ENCODE assay signal across 8 mouse cellular contexts in genomic region chr3:145651029-145651977, GRCm38 (mm10). TPM values are rescaled to one million over a fixed set of nuclear protein-coding genes. Genes with fewer than 3 reads are reported as not detected.
DNase-seq lines count a peak whose midpoint lies in the region; ATAC-seq and TF ChIP-seq lines count a peak whose summit lies in the region.

No protein-coding gene starts in this region.

- no peak overlapping the region for H3K9ac ChIP-seq in forebrain, embryonic 15.5 days (replicated peaks)
- H3K9ac ChIP-seq in lung, postnatal 0 days (replicated peaks; ENCODE audit: low read depth): peak overlapping the region; percentile 12

- peak overlapping the region; percentile 89 for H3K4me3 ChIP-seq in megakaryocyte, embryonic 14.5 days (replicated peaks)
- peak overlapping the region; percentile 51; the same call in 1 of the 2 replicates for H3K4me3 ChIP-seq in forebrain, embryonic 15.5 days
- H3K4me3 ChIP-seq in lung, postnatal 0 days (ENCODE audit: low read depth, low read length): peak overlapping the region; percentile 65

- TF ChIP-seq EP300 in lung, postnatal 0 days (IDR thresholded peaks at IDR 0.05): no peak; the same call in 1 of the 2 replicates

- 0 out of 2 replicates have a peak, but pooled peaks cover 5% of the 10 kb centered on the region for H3K9me3 ChIP-seq in megakaryocyte, embryonic 14.5 days
- no peaks in the 10 kb centered on the region for H3K9me3 ChIP-seq in forebrain, embryonic 15.5 days
- no peaks in the 10 kb centered on the region for H3K9me3 ChIP-seq in lung, postnatal 0 days (ENCODE audit: low read length)

- no peak for ATAC-seq in megakaryocyte, adult 5-6 weeks (ENCODE audit: poor library complexity, severe bottlenecking)
- ATAC-seq in forebrain, embryonic 15.5 days (replicated peaks): peak; percentile 15; the same call in 1 of the 2 replicates
- ATAC-seq in lung, postnatal 0 days: peak; percentile 24
- no peak for ATAC-seq in activated CD4-positive, CD25-positive, alpha-beta regulatory T cell, adult 4 months

- TF ChIP-seq CTCF in lung, postnatal 0 days (IDR thresholded peaks at IDR 0.05): no peak

- peaks cover 69% of the 10 kb centered on the region for H3K27me3 ChIP-seq in megakaryocyte, embryonic 14.5 days (replicated peaks)
- peaks cover 12% of the 10 kb centered on the region for H3K27me3 ChIP-seq in forebrain, embryonic 15.5 days
- H3K27me3 ChIP-seq in lung, postnatal 0 days (replicated peaks; ENCODE audit: insufficient read depth, low read length): no peaks in the 10 kb centered on the region

- peak; percentile 11 for DNase-seq in induced T-regulatory cell, adult 2 months (ENCODE audit: low read depth)
- DNase-seq in lung, postnatal 0 days (ENCODE audit: low spot score): peak; percentile 95
- DNase-seq in yolk sac, embryonic 10.5 days (ENCODE audit: low spot score): peak; percentile 43
- DNase-seq in layer of hippocampus, adult 9-10 months (ENCODE audit: low spot score): no peak

- peaks cover 57% of the 10 kb centered on the region for H3K4me1 ChIP-seq in megakaryocyte, embryonic 14.5 days
- H3K4me1 ChIP-seq in forebrain, embryonic 15.5 days: peaks cover 68% of the 10 kb centered on the region
- peaks cover 15% of the 10 kb centered on the region for H3K4me1 ChIP-seq in lung, postnatal 0 days (ENCODE audit: insufficient read depth, low read depth, low read length)

- H3K36me3 ChIP-seq in megakaryocyte, embryonic 14.5 days (replicated peaks; ENCODE audit: low read length): no peaks in the 10 kb centered on the region
- H3K36me3 ChIP-seq in forebrain, embryonic 15.5 days: no peaks in the 10 kb centered on the region
- H3K36me3 ChIP-seq in lung, postnatal 0 days (ENCODE audit: insufficient read depth, low read length): peaks cover 12% of the 10 kb centered on the region

- H3K27ac ChIP-seq in forebrain, embryonic 15.5 days (replicated peaks): peak overlapping the region; percentile 36
- peak overlapping the region; percentile 94 for H3K27ac ChIP-seq in lung, postnatal 0 days (ENCODE audit: low read length)

- H3K4me2 ChIP-seq in forebrain, embryonic 15.5 days (replicated peaks): peak overlapping the region; percentile 76
- peak overlapping the region; percentile 81 for H3K4me2 ChIP-seq in lung, postnatal 0 days (replicated peaks; ENCODE audit: low read depth, low read length)

- WGBS in forebrain, embryonic 15.5 days: 4% methylated on average over 18 of the region's 19 CpGs
- WGBS in lung, postnatal 0 days: 5% methylated on average over 17 of the region's 19 CpGs

RNA-seq across cellular contexts. Expression of gene Ccn1, which starts 1.5 kb away (rescaled TPM):
- 0.22 and 2.2 TPM in 2 replicates for polyA plus RNA-seq in megakaryocyte, embryonic 14.5 days (2012; ENCODE audit: insufficient read depth, low replicate concordance)
- total RNA-seq in megakaryocyte, adult 5-6 weeks (2015): not detected in 2 replicates
- total RNA-seq in megakaryocyte, adult 5-6 weeks (2017): 0.08 and 0.15 TPM in 2 replicates
- 27.2 and 30.1 TPM in 2 replicates for polyA plus RNA-seq in forebrain, embryonic 15.5 days (2015; fragmentation: Nextera tagmentation; extraction: Ambion mirVana)
- 124 and 131 TPM in 2 replicates for polyA plus RNA-seq in lung, postnatal 0 days (2015; fragmentation: Nextera tagmentation; extraction: Ambion mirVana)
- not detected for polyA plus RNA-seq in activated CD4-positive, CD25-positive, alpha-beta regulatory T cell, adult 4 months (2017; shearing (Covaris generic))

Comparison
In these comparisons a context has a peak if more than half of its experiments do, and no peak if none do; other contexts are left out.
1. ATAC-seq: peak in forebrain, embryonic 15.5 days (single experiment) and lung, postnatal 0 days (single experiment); none in megakaryocyte, adult 5-6 weeks (single experiment) and activated CD4-positive, CD25-positive, alpha-beta regulatory T cell, adult 4 months (single experiment).
2. Peak in every context shown above with its lines, with median percentiles within 50 percentile points of each other: H3K4me3 ChIP-seq.